Mouse (Mus musculus): Measurements from ENCODE around the gene Tmem92. TPM values are rescaled to one million over a fixed set of nuclear protein-coding genes. Genes with fewer than 3 reads are reported as not detected.

Tmem92 gene
- not detected in 2 replicates for polyA plus RNA-seq (2012)

- TF ChIP-seq GATA1 (IDR thresholded peaks at IDR 0.05; ENCODE audit: low read length): no peak
These were observed at the start of gene Tmem92 for GRCm38 (mm10) chr11:94782603-94783002. Gene Tmem92, minus strand, starts transcription at chr11:94782703.

GRCm38 (mm10) chr11:94828966-94829365 is 46.5 kb upstream of the Tmem92 start:
- no peak for TF ChIP-seq GATA1 (IDR thresholded peaks at IDR 0.05; ENCODE audit: low read length)

GRCm38 (mm10) chr11:94791700-94792099 is 9.2 kb upstream of the Tmem92 start:
- TF ChIP-seq GATA1 (IDR thresholded peaks at IDR 0.05; ENCODE audit: low read length): no peak

GRCm38 (mm10) chr11:94785247-94785646 is 2.7 kb upstream of the Tmem92 start:
- no peak for TF ChIP-seq GATA1 (IDR thresholded peaks at IDR 0.05; ENCODE audit: low read length)

GRCm38 (mm10) chr11:94774887-94775497 is 7.5 kb downstream of the Tmem92 start:
- TF ChIP-seq GATA1 (IDR thresholded peaks at IDR 0.05; ENCODE audit: low read length): no peak

GRCm38 (mm10) chr11:94773851-94774250 is 8.7 kb downstream of the Tmem92 start:
- no peak for TF ChIP-seq GATA1 (IDR thresholded peaks at IDR 0.05; ENCODE audit: low read length)

GRCm38 (mm10) chr11:94772363-94773055 is 10.0 kb downstream of the Tmem92 start:
- TF ChIP-seq GATA1 (IDR thresholded peaks at IDR 0.05; ENCODE audit: low read length): no peak

GRCm38 (mm10) chr11:94767241-94767640 is 15.3 kb downstream of the Tmem92 start:
- TF ChIP-seq GATA1 (IDR thresholded peaks at IDR 0.05; ENCODE audit: low read length): no peak

- TF ChIP-seq GATA1 (IDR thresholded peaks at IDR 0.05; ENCODE audit: low read length): no peak
These were observed 19.7 kb downstream of the Tmem92 start for GRCm38 (mm10) chr11:94762775-94763174.

GRCm38 (mm10) chr11:94762281-94762680 is 20.2 kb downstream of the Tmem92 start:
- TF ChIP-seq GATA1 (IDR thresholded peaks at IDR 0.05; ENCODE audit: low read length): no peak

- TF ChIP-seq GATA1 (IDR thresholded peaks at IDR 0.05; ENCODE audit: low read length): no peak
These were observed 21.7 kb downstream of the Tmem92 start for GRCm38 (mm10) chr11:94760799-94761198.

GRCm38 (mm10) chr11:94760364-94760763 is 22.1 kb downstream of the Tmem92 start:
- TF ChIP-seq GATA1 (IDR thresholded peaks at IDR 0.05; ENCODE audit: low read length): no peak

- no peak for TF ChIP-seq GATA1 (IDR thresholded peaks at IDR 0.05; ENCODE audit: low read length)
These were observed 22.6 kb downstream of the Tmem92 start for GRCm38 (mm10) chr11:94759916-94760315.

- TF ChIP-seq GATA1 (IDR thresholded peaks at IDR 0.05; ENCODE audit: low read length): no peak
These were observed 29.4 kb downstream of the Tmem92 start for GRCm38 (mm10) chr11:94752946-94753713.

- no peak for TF ChIP-seq GATA1 (IDR thresholded peaks at IDR 0.05; ENCODE audit: low read length)
These were observed 40.7 kb downstream of the Tmem92 start, which contains the start of gene Cdc34b for GRCm38 (mm10) chr11:94741732-94742272. Gene Cdc34b, plus strand, starts transcription at chr11:94741782.

GRCm38 (mm10) chr11:94735746-94736145 is 46.8 kb downstream of the Tmem92 start:
- TF ChIP-seq GATA1 (IDR thresholded peaks at IDR 0.05; ENCODE audit: low read length): no peak
